Mouse (Mus musculus) bone marrow, adult 2 months (tissue): ENCODE results near the gene Cx3cr1.

Source experiments
- CTCF ChIP-seq: fragments of 200-500 bp; IDR thresholded peaks from 2 replicates; pipeline ENCODE4 v1.5.1; 2011; ENCODE audit warnings: low read length, control low read depth; ENCODE audit not compliant: control insufficient read depth, insufficient read depth
- POLR2A ChIP-seq: fragments of 200-500 bp; IDR thresholded peaks from 2 replicates; pipeline ENCODE4 v1.6.1; 2011; ENCODE audit warnings: low read depth, mild to moderate bottlenecking, control low read depth, low read length, borderline replicate concordance; ENCODE audit not compliant: control insufficient read depth

DNA sequence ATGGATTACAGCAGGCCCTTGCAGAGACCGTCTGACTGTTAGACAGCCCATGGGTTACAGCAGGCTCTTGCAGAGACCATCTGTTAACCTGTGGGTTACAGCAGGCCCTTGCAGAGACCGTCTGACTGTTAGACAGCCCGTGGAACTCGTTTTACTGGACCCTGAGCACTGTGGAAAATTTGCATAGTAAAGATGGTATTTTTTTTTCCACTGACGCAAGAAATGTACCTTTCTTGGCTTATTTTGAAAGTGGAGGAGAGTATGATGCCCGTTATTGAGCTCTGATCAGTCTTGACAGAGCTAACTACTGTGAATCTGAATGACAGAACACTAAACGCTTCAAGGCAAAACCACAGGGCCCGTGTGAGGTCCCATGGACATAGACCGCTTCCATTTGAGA, 13.5 kb downstream of the Cx3cr1 start:
- no peak for TF ChIP-seq CTCF
- TF ChIP-seq POLR2A = no peak
